Mouse (Mus musculus) inflammation-experienced regulatory T-cells, adult 6 months (primary cell): ENCODE results near the gene Magohb. TPM values are rescaled to one million over a fixed set of nuclear protein-coding genes. Genes with fewer than 3 reads are reported as not detected.

Experiments
- ATAC-seq: one replicate; pipeline ENCODE4 v1.8.0; 2017
- polyA plus RNA-seq, 3 experiments: library from polyadenylated mRNA; unstranded; fragments of 100-300 nt; shearing (Covaris generic); gene quantifications; one replicate each; pipeline ENCODE4 v1.2.1; 2017

Magohb gene
- polyA plus RNA-seq, 3 experiments from 2014 or later = 20.4 to 34.3 (median 24.5) TPM

GRCm38 (mm10) chr6:131262009-131262408, 31.0 kb downstream of the Magohb start:
- no peak for ATAC-seq

DNA sequence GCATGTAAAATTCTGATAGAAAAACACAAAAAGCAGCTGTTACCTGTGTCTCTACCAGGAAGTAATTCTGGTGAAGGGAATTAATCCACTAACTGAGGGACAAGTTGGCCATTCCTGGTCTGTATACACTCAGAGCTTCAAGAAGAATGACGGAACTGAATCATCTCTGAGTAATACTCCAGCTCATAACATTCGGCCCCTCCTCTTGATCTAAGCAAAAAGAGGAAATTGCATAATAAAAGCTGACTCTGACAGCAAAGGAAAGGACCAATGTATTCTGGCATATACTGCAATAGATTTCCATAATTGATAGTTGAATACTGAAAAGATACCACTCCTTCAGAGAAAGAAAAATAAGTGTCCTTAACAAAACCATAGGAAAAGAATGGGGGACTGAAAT, 45.8 kb downstream of the Magohb start, which contains the start of gene Klra2:
TSS of gene Klra2 (minus strand) at position 157 of the 400 bp plus-strand sequence.
- ATAC-seq = no peak

DNA sequence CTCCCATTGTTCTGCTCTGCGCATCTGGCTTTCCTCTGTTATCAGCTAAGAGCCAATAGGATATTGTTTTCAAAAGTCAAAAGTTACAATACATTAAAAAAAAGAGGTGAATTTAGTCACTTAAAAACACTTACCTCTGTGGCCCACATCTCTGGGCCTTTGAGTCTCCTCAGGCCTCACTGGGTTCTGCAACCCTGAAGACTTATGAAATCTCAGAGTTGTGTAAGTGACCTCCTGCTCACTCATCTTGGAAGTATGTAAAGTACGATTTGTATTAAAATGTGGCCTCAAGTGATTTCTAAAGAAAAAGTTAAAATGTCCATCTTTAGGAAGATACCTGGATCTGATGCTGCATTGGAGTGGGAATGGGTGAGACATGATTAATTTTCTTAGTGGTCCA, 48.0 kb downstream of the Magohb start:
- ATAC-seq = no peak

Other genes starting within 250 kb of the Magohb start
- gene Klra2, start 45.9 kb downstream of the Magohb start, polyA plus RNA-seq = 1 to 10 TPM in 1 of 3 experiments, not detected in 2; 1.1 TPM
- not detected for gene Styk1, start 60.4 kb upstream of the Magohb start, polyA plus RNA-seq
- gene Ybx3, start 95.2 kb upstream of the Magohb start, polyA plus RNA-seq = 10 to 100 TPM; 20.5 to 28.0 (median 24.7) TPM
- not detected for gene 5430401F13Rik, start 193.2 kb upstream of the Magohb start, polyA plus RNA-seq
- not detected for gene Gm6619, start 193.2 kb upstream of the Magohb start, polyA plus RNA-seq